Mouse (Mus musculus) hindbrain, embryonic 14.5 days (tissue): ENCODE results near the gene Rasal1. TPM values are rescaled to one million over a fixed set of nuclear protein-coding genes. Genes with fewer than 3 reads are reported as not detected.
A peak's percentile ranks its signal among the peaks of the same experiment; 100 is the strongest.

Source experiments
- ATAC-seq: fragments of 200-750 bp; cut with Nextera tagmentation; 2 replicates; pipeline ENCODE4 v1.8.0; 2017; ENCODE audit warnings: moderate number of reproducible peaks, mild to moderate bottlenecking, moderate TSS enrichment, moderate library complexity; ENCODE audit not compliant: low FRiP score
- DNase-seq: peaks from one replicate; pipeline ENCODE4 v3.0.0-alpha.2; 2015; ENCODE audit warnings: low spot score
- H3K27ac ChIP-seq: fragments of 300-500 bp; sonication (generic); 2 replicates; pipeline ENCODE4 v1.5.1; 2014; ENCODE audit warnings: mild to moderate bottlenecking, moderate library complexity
- H3K27me3 ChIP-seq: fragments of 300-500 bp; sonication (generic); 2 replicates; pipeline ENCODE4 v1.6.1; 2014; ENCODE audit warnings: mild to moderate bottlenecking, low read length, mixed read lengths; ENCODE audit not compliant: control insufficient read depth, insufficient read depth
- H3K36me3 ChIP-seq: fragments of 300-500 bp; sonication (generic); replicated peaks from 2 replicates; pipeline ENCODE4 v1.6.1; 2014; ENCODE audit not compliant: control insufficient read depth, insufficient read depth
- H3K4me1 ChIP-seq: fragments of 300-500 bp; sonication (generic); replicated peaks from 2 replicates; pipeline ENCODE4 v1.6.1; 2014; ENCODE audit warnings: antibody characterized with exemption, low read length, mixed read lengths; ENCODE audit not compliant: control insufficient read depth, insufficient read depth
- H3K4me2 ChIP-seq: fragments of 300-500 bp; sonication (generic); replicated peaks from 2 replicates; pipeline ENCODE4 v1.6.1; 2014; ENCODE audit warnings: mild to moderate bottlenecking, moderate library complexity
- H3K4me3 ChIP-seq: fragments of 300-500 bp; sonication (generic); replicated peaks from 2 replicates; pipeline ENCODE4 v1.5.1; 2014; ENCODE audit warnings: mild to moderate bottlenecking, low read length
- H3K9ac ChIP-seq: fragments of 300-500 bp; sonication (generic); 2 replicates; pipeline ENCODE4 v1.6.1; 2014
- H3K9me3 ChIP-seq: fragments of 300-500 bp; sonication (generic); 2 replicates; pipeline ENCODE4 v1.6.1; 2016; ENCODE audit warnings: low read length; ENCODE audit not compliant: control insufficient read depth
- WGBS: fragments of 180-500 bp; shearing (Covaris S2); extraction: QIAGEN DNeasy Blood & Tissue Kit; methylation state at CpG from one replicate; pipeline ENCODE4 v1.1.7; 2014; 5-methylcytosine and 5-hydroxymethylcytosine counted together
- polyA plus RNA-seq: library from polyadenylated mRNA; unstranded; fragments of >200 nt; fragmentation: Nextera tagmentation; extraction: Ambion mirVana; gene quantifications from 2 replicates; pipeline ENCODE4 v1.2.1, GENCODE M21; 2014

The Rasal1 gene
- polyA plus RNA-seq, 1 experiment from 2014 or later: 0.31 TPM

DNA sequence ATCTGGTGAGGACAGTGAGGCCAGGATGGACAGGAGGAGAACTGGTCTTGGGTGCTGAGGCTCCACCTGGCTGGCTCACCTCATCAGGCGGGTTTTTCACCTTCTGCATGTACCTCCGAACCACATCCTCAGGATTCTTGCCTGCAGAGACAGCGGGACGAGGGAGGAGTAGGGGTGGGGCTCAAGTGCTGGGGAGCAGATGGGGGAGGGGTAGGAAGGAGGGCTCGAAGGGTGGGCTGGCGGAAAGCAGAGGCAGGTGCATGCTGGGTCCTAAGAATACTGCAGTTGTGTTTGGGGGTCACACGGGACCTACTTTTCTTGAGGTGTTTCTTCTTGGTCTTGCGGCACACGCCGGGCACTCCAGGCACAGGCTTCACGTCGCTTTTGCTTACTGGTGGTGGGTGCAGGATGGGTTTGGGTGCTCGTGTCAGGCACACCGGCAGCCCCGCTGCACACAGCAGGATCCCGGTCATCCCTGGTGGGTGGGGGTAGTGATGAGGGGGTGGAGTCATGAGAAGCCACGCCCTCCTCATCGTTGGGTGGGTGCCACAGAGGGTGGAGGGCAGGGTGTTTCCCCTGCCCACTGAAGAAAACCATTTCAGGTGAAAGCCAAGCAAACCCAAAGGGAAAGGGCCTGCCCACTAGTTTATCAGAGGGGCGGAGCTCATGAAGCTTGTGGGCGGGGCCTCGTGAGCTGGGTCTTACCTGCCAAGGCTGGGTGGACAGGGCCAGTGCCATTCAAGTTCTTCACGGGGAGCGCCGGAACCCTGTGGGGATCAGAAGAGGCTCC is 34.6 kb downstream of the Rasal1 start:
- ATAC-seq: no peak

DNA sequence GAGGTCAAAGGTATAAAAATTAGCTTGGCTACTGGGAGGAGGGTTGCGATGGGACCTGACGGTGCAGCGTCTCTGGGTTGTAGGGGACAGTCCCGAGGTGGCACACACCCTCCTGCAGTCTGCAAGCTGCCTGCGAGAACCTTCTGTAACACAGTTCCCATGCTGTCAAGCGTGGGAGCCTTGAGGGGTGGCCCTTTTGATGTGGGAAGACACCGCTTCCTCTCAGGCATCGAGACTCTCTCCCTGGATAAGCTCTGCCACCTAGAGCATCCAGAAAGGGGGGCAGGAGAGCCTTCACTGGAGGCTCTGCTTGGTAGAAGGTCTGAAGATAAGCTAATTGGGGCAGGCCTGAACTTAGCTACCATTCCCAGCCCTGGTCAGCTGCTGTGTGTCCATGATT is 37.1 kb downstream of the Rasal1 start:
- Histone ChIP-seq H3K36me3 (peaks cover 62% of the 10 kb centered on the region), H3K9ac (no peak overlapping the region), H3K4me2 (no peak overlapping the region), H3K27me3 (peaks cover 29% of the 10 kb centered on the region), H3K27ac (no peak overlapping the region), H3K9me3 (no peaks in the 10 kb centered on the region), H3K4me3 (no peak overlapping the region), H3K4me1 (peaks cover 1% of the 10 kb centered on the region)
- no peak for ATAC-seq
- DNase-seq: no peak
- 81% methylated on average over 8 of the region's 8 CpGs for WGBS

More for the DNA sequence above, 34.6 kb downstream of the Rasal1 start:
- peaks cover 29% of the 10 kb centered on the region for H3K27me3 ChIP-seq
- peaks cover 15% of the 10 kb centered on the region for H3K4me1 ChIP-seq
- peaks cover 54% of the 10 kb centered on the region for H3K36me3 ChIP-seq
- 11% methylated on average over 24 of the region's 24 CpGs for WGBS
- H3K9ac ChIP-seq: no peak overlapping the region
- no peak for DNase-seq
- no peaks in the 10 kb centered on the region for H3K9me3 ChIP-seq
- no peak overlapping the region for H3K27ac ChIP-seq
- no peak overlapping the region for H3K4me3 ChIP-seq
- H3K4me2 ChIP-seq: no peak overlapping the region

DNA sequence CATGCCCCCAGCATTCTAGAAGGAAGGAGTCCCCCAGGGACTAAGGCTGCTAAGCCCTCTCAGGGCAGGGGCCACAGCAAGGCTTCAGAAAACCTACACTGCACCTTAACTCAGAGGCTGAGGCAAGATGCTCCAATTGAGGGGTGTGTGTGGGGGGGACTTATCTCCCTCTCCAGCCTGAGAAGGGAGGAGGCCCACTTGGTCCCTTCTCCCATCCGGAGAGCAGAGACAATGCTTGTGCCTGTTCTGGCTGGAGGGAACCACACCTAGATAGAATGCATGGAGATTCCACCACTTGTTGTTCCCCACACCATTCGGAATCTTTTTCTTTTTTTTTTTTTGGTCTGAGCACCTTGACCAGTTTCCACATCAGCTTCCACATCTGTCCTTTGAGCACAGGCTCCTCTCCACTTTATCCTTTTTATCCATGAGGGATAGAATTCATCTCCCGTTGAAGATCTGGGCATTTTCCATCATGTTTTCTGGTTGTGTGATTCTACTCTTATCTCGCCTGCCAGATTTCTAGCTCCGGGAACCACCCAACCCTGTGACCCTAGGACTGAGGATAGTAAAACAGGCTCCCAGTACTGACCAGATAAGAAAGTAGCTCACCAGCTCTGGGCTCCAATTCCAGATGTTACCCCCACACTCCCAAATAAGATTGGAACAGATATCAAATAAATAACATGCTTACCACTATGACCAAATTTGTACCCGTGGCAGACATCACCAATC is 38.3 kb downstream of the Rasal1 start:
- Histone ChIP-seq H3K27me3 (peaks cover 29% of the 10 kb centered on the region), H3K4me2 (no peak overlapping the region), H3K9ac (no peak overlapping the region), H3K4me1 (no peaks in the 10 kb centered on the region), H3K36me3 (peaks cover 61% of the 10 kb centered on the region), H3K4me3 (no peak overlapping the region), H3K9me3 (no peaks in the 10 kb centered on the region), H3K27ac (no peak overlapping the region)
- DNase-seq: no peak
- 83% methylated on average over 6 of the region's 6 CpGs for WGBS
- ATAC-seq: no peak

DNA sequence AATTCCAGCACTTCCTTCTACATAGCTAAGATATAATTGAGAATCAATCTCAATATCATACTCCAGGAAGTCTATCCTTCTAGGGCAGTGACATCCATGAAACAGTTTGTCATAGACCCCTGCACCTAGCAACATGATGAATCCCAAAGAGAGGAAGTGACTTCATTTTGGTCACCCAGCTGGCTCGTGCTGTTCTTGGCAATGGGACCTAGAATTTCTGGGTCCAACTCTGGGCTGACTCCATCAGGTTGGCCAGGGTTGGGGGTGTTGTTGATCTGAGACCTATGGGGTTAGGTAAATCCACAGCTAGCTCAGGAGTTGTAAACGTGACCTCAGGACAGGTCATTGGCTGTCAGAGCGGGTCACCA is 38.9 kb downstream of the Rasal1 start:
- ATAC-seq: no peak
- no peaks in the 10 kb centered on the region for H3K9me3 ChIP-seq
- no peak overlapping the region for H3K27ac ChIP-seq
- no peaks in the 10 kb centered on the region for H3K4me1 ChIP-seq
- no peak for DNase-seq
- H3K27me3 ChIP-seq: peaks cover 24% of the 10 kb centered on the region
- no peak overlapping the region for H3K9ac ChIP-seq
- no peak overlapping the region for H3K4me2 ChIP-seq
- no peak overlapping the region for H3K4me3 ChIP-seq
- H3K36me3 ChIP-seq: peaks cover 61% of the 10 kb centered on the region
- 85% methylated on average over 3 of the region's 3 CpGs for WGBS

DNA sequence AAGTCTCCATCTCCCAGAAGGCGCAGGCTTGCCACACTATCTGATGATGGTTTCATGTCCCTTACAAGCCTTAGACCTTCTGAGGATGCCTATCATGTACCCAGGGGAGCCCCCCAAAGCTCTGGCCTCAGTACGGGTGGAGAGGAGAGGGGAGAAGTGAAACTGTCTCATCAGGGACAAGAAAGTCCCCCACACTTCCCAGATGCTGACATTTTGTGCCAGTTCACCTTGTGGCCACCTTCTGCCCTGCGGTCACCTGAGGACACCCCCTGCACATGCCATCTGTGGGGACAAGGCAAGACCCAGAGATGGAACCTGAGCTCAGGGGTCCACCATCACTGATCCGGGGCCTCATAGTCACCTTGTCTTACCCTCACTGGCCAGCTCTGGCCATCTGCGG is 39.3 kb downstream of the Rasal1 start:
- Histone ChIP-seq H3K4me2 (no peak overlapping the region), H3K27me3 (peaks cover 21% of the 10 kb centered on the region), H3K4me3 (no peak overlapping the region), H3K4me1 (no peaks in the 10 kb centered on the region), H3K27ac (no peak overlapping the region), H3K9me3 (no peaks in the 10 kb centered on the region), H3K9ac (no peak overlapping the region), H3K36me3 (peaks cover 62% of the 10 kb centered on the region)
- DNase-seq (no peak), ATAC-seq (no peak)
- WGBS: 96% methylated on average over 5 of the region's 5 CpGs

DNA sequence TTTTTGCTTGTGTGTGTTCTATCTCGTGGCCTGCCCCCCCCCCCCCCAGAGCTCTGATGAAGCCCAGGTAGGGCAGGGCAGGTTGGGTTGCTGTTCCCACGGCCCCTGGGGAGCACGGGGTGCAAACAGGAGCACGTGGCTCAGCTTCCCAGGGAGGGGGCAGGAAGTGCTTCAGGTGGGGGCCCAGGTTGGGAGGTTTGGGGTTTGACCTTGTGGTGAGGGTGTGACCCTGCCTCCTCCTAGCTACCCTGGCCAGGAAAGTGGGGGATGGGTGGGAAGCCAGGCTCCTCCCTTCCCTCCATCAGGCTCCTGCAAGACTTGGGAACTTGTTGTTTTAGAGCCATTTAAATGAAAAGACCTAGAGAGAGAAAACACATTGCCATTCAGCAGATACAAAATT is 39.8 kb downstream of the Rasal1 start:
- WGBS: 60% methylated on average over 4 of the region's 4 CpGs
- Histone ChIP-seq H3K9me3 (no peaks in the 10 kb centered on the region), H3K4me1 (no peaks in the 10 kb centered on the region), H3K27me3 (peaks cover 19% of the 10 kb centered on the region), H3K4me2 (no peak overlapping the region), H3K36me3 (peaks cover 63% of the 10 kb centered on the region), H3K4me3 (no peak overlapping the region), H3K27ac (no peak overlapping the region), H3K9ac (no peak overlapping the region)
- ATAC-seq (no peak), DNase-seq (no peak)

DNA sequence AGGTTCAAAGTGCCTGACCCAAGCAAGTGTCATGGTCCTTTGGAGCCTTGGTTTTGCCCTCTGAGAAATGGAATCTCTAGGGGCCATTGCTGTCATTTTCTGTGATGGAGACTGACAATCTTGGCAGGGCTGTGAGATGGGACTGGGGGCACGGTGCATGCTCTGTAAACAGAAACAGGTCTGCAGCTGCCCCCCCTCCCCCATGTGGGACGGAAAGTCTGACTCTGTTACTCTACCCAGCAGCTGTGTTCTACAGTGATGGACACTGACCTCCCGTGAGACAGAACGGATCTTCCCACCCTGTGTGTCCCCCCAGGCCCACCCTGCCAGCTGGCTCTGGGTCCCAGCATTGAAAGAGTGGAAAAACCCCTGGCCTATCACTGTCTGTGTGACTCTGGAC is 41.8 kb downstream of the Rasal1 start:
- ATAC-seq (no peak), DNase-seq (no peak)
- WGBS: 53% methylated on average over 4 of the region's 4 CpGs
- Histone ChIP-seq H3K4me1 (no peaks in the 10 kb centered on the region; the same call in 1 of the 2 replicates), H3K9me3 (no peaks in the 10 kb centered on the region), H3K4me2 (no peak overlapping the region), H3K27me3 (peaks cover 25% of the 10 kb centered on the region), H3K9ac (no peak overlapping the region), H3K4me3 (no peak overlapping the region), H3K27ac (no peak overlapping the region), H3K36me3 (peaks cover 61% of the 10 kb centered on the region)

DNA sequence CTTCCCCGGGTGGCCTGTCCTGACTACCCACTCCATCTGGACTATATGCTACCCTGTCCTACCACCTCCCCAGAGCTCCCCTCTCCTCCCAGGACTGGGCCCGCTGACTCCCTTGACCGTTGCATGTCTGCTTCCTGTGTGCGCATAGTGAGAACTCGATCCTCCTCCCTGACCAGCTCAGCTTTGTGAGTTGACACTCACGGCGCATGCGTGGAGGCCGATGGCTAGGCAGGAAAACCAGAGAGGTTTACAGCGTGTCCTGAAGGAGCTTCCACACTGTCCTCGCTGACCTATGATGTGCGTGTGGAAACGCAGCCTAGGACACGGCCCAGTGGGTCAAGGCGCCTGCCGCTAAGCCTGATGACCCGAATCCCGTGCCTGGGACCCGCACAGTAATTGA is 43.4 kb downstream of the Rasal1 start:
- no peak for ATAC-seq
- WGBS: 77% methylated on average over 19 of the region's 19 CpGs
- Histone ChIP-seq H3K9me3 (no peaks in the 10 kb centered on the region), H3K27me3 (peaks cover 36% of the 10 kb centered on the region), H3K4me2 (no peak overlapping the region), H3K4me1 (no peaks in the 10 kb centered on the region; the same call in 1 of the 2 replicates), H3K27ac (no peak overlapping the region), H3K4me3 (no peak overlapping the region), H3K36me3 (peaks cover 54% of the 10 kb centered on the region), H3K9ac (no peak overlapping the region)
- DNase-seq: no peak

DNA sequence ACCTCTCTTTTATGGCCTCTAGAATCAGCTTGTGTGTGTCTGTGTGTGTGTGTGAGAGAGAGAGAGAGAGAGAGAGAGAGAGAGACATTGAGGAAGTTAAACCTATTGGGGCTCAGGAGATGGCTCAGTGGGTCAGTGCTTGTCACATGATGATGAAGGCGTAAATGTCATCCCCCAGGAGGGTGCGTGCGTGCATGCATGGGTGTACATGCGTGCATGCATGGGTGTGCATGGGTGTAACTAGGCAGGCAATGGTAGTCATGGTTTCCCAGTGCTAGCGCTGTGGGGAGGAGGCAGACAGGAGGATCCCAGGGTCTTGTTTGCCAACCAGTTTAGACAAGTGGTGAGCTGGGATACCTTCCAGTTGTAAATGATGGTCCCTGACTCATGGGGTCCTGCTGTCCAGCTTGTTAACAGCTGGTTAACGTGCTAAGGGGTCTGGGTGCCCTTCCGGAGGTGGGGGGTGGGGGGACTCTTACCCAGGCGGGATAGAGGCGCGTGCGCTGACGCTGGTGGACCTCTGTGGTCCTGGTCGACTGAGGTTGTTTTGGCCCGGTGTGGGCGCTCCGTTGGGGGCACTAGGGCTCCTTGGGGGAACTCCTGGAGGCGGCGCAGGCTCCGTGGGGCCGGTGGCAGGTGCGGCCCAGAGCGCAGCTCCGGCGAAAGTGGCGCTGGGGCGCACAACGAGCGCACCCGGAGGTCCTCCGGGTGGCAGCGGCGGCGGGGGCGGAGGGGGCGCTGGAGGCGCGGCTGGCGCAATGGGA is 45.5 kb downstream of the Rasal1 start:
- Histone ChIP-seq H3K4me3 (no peak overlapping the region), H3K4me1 (peaks cover 8% of the 10 kb centered on the region; the same call in 1 of the 2 replicates), H3K27ac (no peak overlapping the region), H3K9ac (no peak overlapping the region), H3K9me3 (no peaks in the 10 kb centered on the region), H3K4me2 (0 out of 2 replicates have a peak overlapping the region, but pooled peaks have one; percentile 11), H3K36me3 (peaks cover 45% of the 10 kb centered on the region), H3K27me3 (peaks cover 36% of the 10 kb centered on the region)
- no peak for DNase-seq
- no peak for ATAC-seq
- 13% methylated on average over 37 of the region's 38 CpGs for WGBS
